ENCODE assay signal across 8 mouse cellular contexts in the genomic region with DNA sequence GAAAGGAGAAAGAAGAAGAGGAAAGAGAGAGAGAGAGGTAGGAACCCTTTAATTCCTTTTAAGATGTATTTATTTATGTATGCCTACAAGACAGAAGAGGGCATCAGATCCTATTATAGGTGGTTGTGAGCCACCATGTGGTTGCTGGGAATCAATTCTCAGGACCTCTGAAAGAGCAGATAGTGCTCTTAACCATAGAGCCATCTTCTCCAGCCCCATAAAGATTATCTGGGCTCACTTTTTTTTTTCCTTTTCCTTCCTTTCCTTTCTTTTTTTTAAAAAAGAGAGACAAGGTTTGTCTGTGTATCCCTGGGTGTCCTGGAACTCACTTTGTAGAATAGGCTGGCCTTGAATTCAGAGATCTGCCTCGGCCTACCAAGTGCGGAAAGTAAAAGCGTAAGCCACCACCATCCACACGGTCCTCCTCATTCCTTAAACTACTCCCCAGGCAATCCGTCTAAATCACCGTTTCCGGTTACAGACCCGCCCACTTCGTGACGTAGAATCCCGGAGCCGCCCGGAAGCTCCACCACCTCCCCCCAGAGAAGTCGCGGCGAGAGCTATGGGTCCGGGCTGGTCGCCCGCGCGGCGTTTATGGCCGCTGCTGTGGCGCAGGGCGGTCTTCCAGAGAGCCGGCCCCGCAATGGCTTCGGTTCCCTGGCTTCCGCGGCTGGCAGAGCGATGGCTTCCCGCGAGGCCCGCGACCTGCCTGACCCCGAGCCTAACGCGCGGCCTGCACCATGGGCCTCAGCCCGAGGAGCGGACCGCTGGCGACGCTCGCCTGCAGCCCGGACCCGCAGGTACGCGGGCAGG. TPM values are rescaled to one million over a fixed set of nuclear protein-coding genes. Genes with fewer than 3 reads are reported as not detected.
A peak's percentile ranks its signal among the peaks of the same experiment; 100 is the strongest.
DNase-seq lines count a peak whose midpoint lies in the region; ATAC-seq and TF ChIP-seq lines count a peak whose summit lies in the region.

A gene (plus strand): TSS at position 492 of the 813 bp plus-strand sequence.

- peak within 1 kb of the TSS; percentile 97 for H3K27ac ChIP-seq in gastrocnemius, adult 2 months
- H3K27ac ChIP-seq in hindbrain, postnatal 0 days: peak within 1 kb of the TSS; percentile 82
- peak within 1 kb of the TSS; percentile 84 for H3K27ac ChIP-seq in left cerebral cortex, adult 2 months

- DNase-seq in ZHBTc4 (ENCODE audit: low read depth, low spot score): peak; percentile 96
- peak; percentile 96 for DNase-seq in gastrocnemius, adult 2 months
- DNase-seq in hindbrain, postnatal 0 days (ENCODE audit: low spot score): peak; percentile 97
- DNase-seq in left cerebral cortex, adult 2 months (ENCODE audit: extremely low spot score in 1 of 2, low spot score in 2 of 2): peak; percentile 93 to 96
- DNase-seq in right cerebral cortex, adult 2 months (ENCODE audit: low spot score in 2 of 2): peak; percentile 96 to 98
- DNase-seq in urinary bladder, postnatal 14 days (ENCODE audit: low spot score): peak; percentile 96

- H3K9ac ChIP-seq in hindbrain, postnatal 0 days (replicated peaks; ENCODE audit: low read length): peak within 1 kb of the TSS; percentile 93

- ATAC-seq in common myeloid progenitor, adult 5-6 weeks (replicated peaks; ENCODE audit: low read depth, poor library complexity, severe bottlenecking): peak; percentile 97
- ATAC-seq in hindbrain, postnatal 0 days: peak; percentile 99
- peak; percentile 99 for ATAC-seq in megakaryocyte, adult 5-6 weeks (ENCODE audit: poor library complexity, severe bottlenecking)

- H3K4me1 ChIP-seq in hindbrain, postnatal 0 days (ENCODE audit: insufficient read depth, low read length): peaks cover 10% of the 10 kb centered on the region; the same call in 1 of the 2 replicates

- H3K27me3 ChIP-seq in hindbrain, postnatal 0 days (ENCODE audit: insufficient read depth, low read length): no peaks in the 10 kb centered on the region

- no peak for TF ChIP-seq CTCF in gastrocnemius, adult 2 months (IDR thresholded peaks at IDR 0.05)
- peak; percentile 33 for TF ChIP-seq CTCF in hindbrain, postnatal 0 days (IDR thresholded peaks at IDR 0.05; ENCODE audit: low read depth)
- no peak for TF ChIP-seq CTCF in left cerebral cortex, adult 2 months (IDR thresholded peaks at IDR 0.05)

- WGBS in hindbrain, postnatal 0 days: under 1% methylated on average over 49 of the region's 49 CpGs

- intact Hi-C loops in gastrocnemius, adult 2 months (cut with DNase I): loop anchor here (2.0 to 5.0 kb wide), 3 partner anchors 23 to 189 kb away; a partner anchor contains a TSS
- intact Hi-C loops in left cerebral cortex, adult 2 months (cut with DNase I): loop anchor here (5.0 kb wide), 2 partner anchors 134 to 189 kb away; a partner anchor contains a TSS

- H3K36me3 ChIP-seq in hindbrain, postnatal 0 days (ENCODE audit: insufficient read depth, low read length): no peaks in the 10 kb centered on the region

- peak within 1 kb of the TSS; percentile 61 for H3K4me2 ChIP-seq in hindbrain, postnatal 0 days (ENCODE audit: low read depth, low read length)

- no peaks in the 10 kb centered on the region for H3K9me3 ChIP-seq in hindbrain, postnatal 0 days (ENCODE audit: low read length)

- peak within 1 kb of the TSS; percentile 85 for H3K4me3 ChIP-seq in gastrocnemius, adult 2 months
- peak within 1 kb of the TSS; percentile 99 for H3K4me3 ChIP-seq in hindbrain, postnatal 0 days (ENCODE audit: low read length)
- H3K4me3 ChIP-seq in left cerebral cortex, adult 2 months: peak within 1 kb of the TSS; percentile 100

RNA-seq across cellular contexts. Expression of the gene that starts here (rescaled TPM):
- 12.5 and 48.2 TPM in 2 replicates for total RNA-seq in common myeloid progenitor, adult 5-6 weeks (2017)
- 10 to 100 TPM; 45.6 to 51.4 TPM for total RNA-seq in gastrocnemius, adult 2 months (2021)
- total RNA-seq in hindbrain, postnatal 0 days (2014; rRNA removed): 19.9 and 53.1 TPM in 2 replicates
- polyA plus RNA-seq in hindbrain, postnatal 0 days (2015; fragmentation: Nextera tagmentation; extraction: Ambion mirVana): 97.4 and 99.8 TPM in 2 replicates
- 10 to 100 TPM; 25.9 to 30.6 TPM for total RNA-seq in left cerebral cortex, adult 2 months (2021)
- total RNA-seq in megakaryocyte, adult 5-6 weeks (2015): 25.9 and 38.8 TPM in 2 replicates
- 15.8 and 17.0 TPM in 2 replicates for total RNA-seq in megakaryocyte, adult 5-6 weeks (2017)

Comparison
In these comparisons a context has a peak if more than half of its experiments do, and no peak if none do; other contexts are left out.
1. Peak in every context shown above with its lines: DNase-seq, ATAC-seq, H3K4me3 ChIP-seq and H3K27ac ChIP-seq.